Mouse (Mus musculus) embryonic facial prominence, embryonic 10.5 days (tissue): ENCODE results near the gene Hist2h2ab. TPM values are rescaled to one million over a fixed set of nuclear protein-coding genes. Genes with fewer than 3 reads are reported as not detected.

Experiments
- microRNA-seq: library from miRNA; unstranded; fragments of <30 nt; microRNA quantifications from one replicate; pipeline ENCODE4, GENCODE M21; 2017
- polyA plus RNA-seq: library from polyadenylated mRNA; unstranded; fragments of >200 nt; fragmentation: Nextera tagmentation; extraction: Ambion mirVana; gene quantifications from 2 replicates; pipeline ENCODE4 v1.2.1, GENCODE M21; 2016

Hist2h2ab gene
- polyA plus RNA-seq, 1 experiment from 2014 or later: 1.4 TPM

Small RNA genes within 50 kb of the gene (microRNA-seq; reads per million reads assigned to microRNA genes)
- gene Gm44492 (1.2 reads per million), gene Gm47311 (not detected), gene Gm47313 (not detected)

Other genes starting within 250 kb of the Hist2h2ab start
- gene Plekho1, start 223.9 kb upstream of the Hist2h2ab start, polyA plus RNA-seq: 73.2 and 78.5 TPM in 2 replicates
- gene Vps45, start 161.4 kb upstream of the Hist2h2ab start, polyA plus RNA-seq: 22.4 and 26.5 TPM in 2 replicates
- gene Otud7b, start 115.3 kb upstream of the Hist2h2ab start, polyA plus RNA-seq: 20.8 and 21.7 TPM in 2 replicates
- 8.0 and 12.5 TPM in 2 replicates for gene Mtmr11, start 57.9 kb upstream of the Hist2h2ab start, polyA plus RNA-seq
- 299 and 302 TPM in 2 replicates for gene Sf3b4, start 47.5 kb upstream of the Hist2h2ab start, polyA plus RNA-seq
- gene Sv2a, start 38.7 kb upstream of the Hist2h2ab start, polyA plus RNA-seq: 3.0 and 3.9 TPM in 2 replicates
- gene Bola1, start 156 bp upstream of the Hist2h2ab start, polyA plus RNA-seq: 76.4 and 80.4 TPM in 2 replicates
- gene Hist2h2ac, start 1.0 kb downstream of the Hist2h2ab start, polyA plus RNA-seq: 11.7 and 12.5 TPM in 2 replicates
- 6.4 and 7.8 TPM in 2 replicates for gene Hist2h2be, start 1.3 kb downstream of the Hist2h2ab start, polyA plus RNA-seq
- 4.9 and 6.6 TPM in 2 replicates for gene Hist2h3c2, start 19.3 kb downstream of the Hist2h2ab start, polyA plus RNA-seq
- gene Hist2h2aa2, start 20.4 kb downstream of the Hist2h2ab start, polyA plus RNA-seq: 26.6 and 32.1 TPM in 2 replicates
- gene Hist2h2aa1, start 25.6 kb downstream of the Hist2h2ab start, polyA plus RNA-seq: 4.8 and 8.6 TPM in 2 replicates
- 0.52 and 0.81 TPM in 2 replicates for gene Hist2h3c1, start 26.8 kb downstream of the Hist2h2ab start, polyA plus RNA-seq
- 12.8 TPM in 2 replicates for gene Hist2h4, start 43.4 kb downstream of the Hist2h2ab start, polyA plus RNA-seq
- gene Hist2h3b, start 48.8 kb downstream of the Hist2h2ab start, polyA plus RNA-seq: 44.4 and 48.2 TPM in 2 replicates
- 5.8 and 11.3 TPM in 2 replicates for gene Hist2h2bb, start 49.9 kb downstream of the Hist2h2ab start, polyA plus RNA-seq
- 1.0 and 1.3 TPM in 2 replicates for gene Fcgr1, start 74.1 kb downstream of the Hist2h2ab start, polyA plus RNA-seq
- gene BC107364, start 232.4 kb downstream of the Hist2h2ab start, polyA plus RNA-seq: not detected in 2 replicates